Mouse (Mus musculus) limb, embryonic 15.5 days (tissue): ENCODE results near the gene Tex13b. TPM values are rescaled to one million over a fixed set of nuclear protein-coding genes. Genes with fewer than 3 reads are reported as not detected.

ENCODE experiments used
- polyA plus RNA-seq: library from polyadenylated mRNA; unstranded; fragments of >200 nt; fragmentation: Nextera tagmentation; extraction: Ambion mirVana; gene quantifications from 2 replicates; pipeline ENCODE4 v1.2.1, GENCODE M21; 2015

Gene Tex13b
- polyA plus RNA-seq, 1 experiment from 2014 or later: not detected

Other genes with a start within 250 kb of the Tex13b start
- 131 and 151 TPM in 2 replicates for gene Tsc22d3, start 212.8 kb downstream of the Tex13b start, polyA plus RNA-seq
- 6.3 and 7.4 TPM in 2 replicates for gene Mid2, start 148.8 kb downstream of the Tex13b start, polyA plus RNA-seq
- gene Vsig1, start 94.2 kb upstream of the Tex13b start, polyA plus RNA-seq: not detected in 2 replicates
- gene Psmd10, start 143.3 kb upstream of the Tex13b start, polyA plus RNA-seq: 36.8 and 43.5 TPM in 2 replicates
- gene Atg4a, start 143.5 kb upstream of the Tex13b start, polyA plus RNA-seq: 24.6 and 29.1 TPM in 2 replicates